Mouse (Mus musculus) testis, adult 2 months (tissue): ENCODE measurements around the gene Tmcc3.

Source experiments
- CTCF ChIP-seq: fragments of 200-500 bp; IDR thresholded peaks from 2 replicates; pipeline ENCODE4 v1.5.1; 2012; ENCODE audit warnings: low read depth, mild to moderate bottlenecking, inconsistent platforms, low read length, moderate library complexity; ENCODE audit not compliant: control insufficient read depth, insufficient read depth, insufficient replicate concordance
- POLR2A ChIP-seq: fragments of 200-500 bp; IDR thresholded peaks from 2 replicates; pipeline ENCODE4 v1.6.1; 2012; ENCODE audit warnings: low read depth, mild to moderate bottlenecking, inconsistent platforms, low read length, moderate library complexity; ENCODE audit not compliant: control insufficient read depth

- TF ChIP-seq CTCF = no peak
- no peak for TF ChIP-seq POLR2A
Observed at GRCm38 (mm10) chr10:94549511-94550232, 237.9 kb downstream of the Tmcc3 start.
